Mouse (Mus musculus) embryonic facial prominence, embryonic 12.5 days (tissue): ENCODE data around the gene Sbsn. TPM values are rescaled to one million over a fixed set of nuclear protein-coding genes. Genes with fewer than 3 reads are reported as not detected.
"Not testable (repeated sequence)": the region's sequence is repeated elsewhere in the genome, so short reads cannot be mapped to it uniquely, and the experiment has no call there.

ENCODE experiments used
- ATAC-seq: fragments of 200-750 bp; cut with Nextera tagmentation; 2 replicates; pipeline ENCODE4 v1.8.0; 2017; ENCODE audit not compliant: insufficient number of reproducible peaks, insufficient read depth, low FRiP score, low TSS enrichment
- H3K27ac ChIP-seq: fragments of 300-500 bp; sonication (generic); 2 replicates; pipeline ENCODE4 v1.5.1; 2016; ENCODE audit warnings: mild to moderate bottlenecking
- H3K27me3 ChIP-seq: fragments of 300-500 bp; sonication (generic); 2 replicates; pipeline ENCODE4 v1.6.1; 2016; ENCODE audit warnings: mild to moderate bottlenecking, moderate library complexity
- H3K36me3 ChIP-seq: fragments of 300-500 bp; sonication (generic); 2 replicates; pipeline ENCODE4 v1.6.1; 2016; ENCODE audit warnings: mild to moderate bottlenecking
- H3K4me1 ChIP-seq: fragments of 300-500 bp; sonication (generic); 2 replicates; pipeline ENCODE4 v1.6.1; 2016
- H3K4me2 ChIP-seq: fragments of 300-500 bp; sonication (generic); replicated peaks from 2 replicates; pipeline ENCODE4 v1.6.1; 2016; ENCODE audit warnings: mild to moderate bottlenecking, moderate library complexity
- H3K4me3 ChIP-seq: fragments of 300-500 bp; sonication (generic); 2 replicates; pipeline ENCODE4 v1.5.1; 2016; ENCODE audit warnings: mild to moderate bottlenecking
- H3K9ac ChIP-seq: fragments of 300-500 bp; sonication (generic); 2 replicates; pipeline ENCODE4 v1.6.1; 2016; ENCODE audit warnings: mild to moderate bottlenecking, moderate library complexity
- H3K9me3 ChIP-seq: fragments of 300-500 bp; sonication (generic); 2 replicates; pipeline ENCODE4 v1.6.1; 2016; ENCODE audit warnings: mild to moderate bottlenecking, moderate library complexity
- WGBS: fragments of 180-500 bp; shearing (Covaris S2); methylation state at CpG from one replicate; pipeline ENCODE4 v1.1.7; 2016; 5-methylcytosine and 5-hydroxymethylcytosine counted together
- polyA plus RNA-seq: library from polyadenylated mRNA; unstranded; fragments of >200 nt; fragmentation: Nextera tagmentation; extraction: Ambion mirVana; gene quantifications from 2 replicates; pipeline ENCODE4 v1.2.1, GENCODE M21; 2016

Gene Sbsn
- polyA plus RNA-seq, 1 experiment from 2014 or later: 1.1 TPM

DNA sequence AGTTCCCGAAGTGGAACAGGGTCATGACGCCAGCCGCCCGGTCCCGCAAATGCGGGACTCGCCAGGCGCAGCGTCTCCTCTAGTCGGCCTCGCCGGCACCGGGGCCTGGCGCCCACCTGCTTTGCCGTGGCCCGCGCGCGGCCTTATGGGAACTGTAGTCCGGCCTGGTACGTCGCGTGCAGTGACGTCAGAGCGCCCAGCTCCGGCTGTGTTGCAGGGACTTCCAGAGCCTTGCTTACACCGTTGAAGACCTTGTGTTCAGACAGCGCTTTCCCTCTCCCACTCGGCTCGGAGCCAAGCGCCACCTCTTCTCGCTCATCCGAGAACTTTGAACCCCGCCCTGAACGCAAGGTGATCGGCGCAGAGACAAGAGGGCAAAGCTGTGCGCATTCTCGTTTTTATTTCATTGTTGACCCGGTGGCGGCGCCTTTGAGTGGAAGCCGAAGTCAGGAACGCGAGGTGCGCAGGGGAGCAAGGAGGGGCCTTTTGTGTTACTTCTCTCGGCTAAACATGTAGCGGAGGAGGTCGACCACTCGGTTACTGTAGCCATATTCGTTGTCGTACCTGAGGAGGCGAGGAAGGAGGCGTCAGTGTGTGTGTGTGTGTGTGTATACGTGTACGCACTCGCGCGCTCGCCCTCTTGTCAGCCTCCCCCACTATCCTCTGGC lies 21.7 kb upstream of the Sbsn start, which contains the start of gene Tmem147:
Tmem147 (minus strand) TSS at position 145 of the 668 bp plus-strand sequence.
- Histone ChIP-seq H3K27me3 (no peaks in the 10 kb centered on the region), H3K4me3 (peak within 1 kb of the TSS; percentile 72), H3K9ac (peak within 1 kb of the TSS; percentile 73), H3K27ac (peak within 1 kb of the TSS; percentile 79), H3K36me3 (peaks cover 34% of the 10 kb centered on the region), H3K4me2 (peak within 1 kb of the TSS; percentile 76), H3K4me1 (peaks cover 14% of the 10 kb centered on the region), H3K9me3 (no peaks in the 10 kb centered on the region)
- ATAC-seq: peak; percentile 96
- under 1% methylated on average over 60 of the region's 60 CpGs for WGBS

DNA sequence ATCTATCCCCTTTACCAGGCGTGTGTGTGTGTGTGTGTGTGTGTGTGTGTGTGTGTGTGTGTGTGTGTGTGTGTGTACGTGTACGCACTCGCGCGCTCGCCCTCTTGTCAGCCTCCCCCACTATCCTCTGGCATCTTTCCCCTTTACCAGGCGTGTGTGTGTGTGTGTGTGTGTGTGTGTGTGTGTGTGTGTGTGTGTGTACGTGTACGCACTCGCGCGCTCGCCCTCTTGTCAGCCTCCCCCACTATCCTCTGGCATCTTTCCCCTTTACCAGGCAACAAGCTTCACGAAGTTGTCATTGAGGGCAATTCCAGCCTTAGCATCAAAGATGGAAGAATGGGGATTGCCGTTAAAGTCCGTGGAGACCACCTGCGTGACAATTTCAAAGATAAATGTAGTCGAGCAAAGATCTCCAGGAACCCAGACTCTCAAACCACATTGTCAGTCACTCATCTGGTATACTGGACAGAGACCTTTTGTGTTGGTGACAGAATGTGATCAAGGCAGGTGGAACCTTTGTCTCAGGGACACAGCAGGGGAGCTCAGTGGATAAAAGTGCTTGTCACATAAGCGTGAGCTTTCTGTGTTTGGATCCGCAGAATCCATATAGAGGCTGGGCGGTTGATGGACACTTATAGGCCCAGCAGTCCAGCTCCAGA lies 21.1 kb upstream of the Sbsn start:
- not testable (repeated sequence) for ATAC-seq, H3K27me3 ChIP-seq, H3K9me3 ChIP-seq
- H3K4me3 ChIP-seq: peak overlapping the region; percentile 72
- H3K9ac ChIP-seq: peak overlapping the region; percentile 73
- peaks cover 34% of the 10 kb centered on the region for H3K36me3 ChIP-seq
- 40% methylated on average over 9 of the region's 22 CpGs for WGBS
- H3K27ac ChIP-seq: peak overlapping the region; percentile 79
- H3K4me2 ChIP-seq: peak overlapping the region; percentile 76
- H3K4me1 ChIP-seq: peaks cover 14% of the 10 kb centered on the region

DNA sequence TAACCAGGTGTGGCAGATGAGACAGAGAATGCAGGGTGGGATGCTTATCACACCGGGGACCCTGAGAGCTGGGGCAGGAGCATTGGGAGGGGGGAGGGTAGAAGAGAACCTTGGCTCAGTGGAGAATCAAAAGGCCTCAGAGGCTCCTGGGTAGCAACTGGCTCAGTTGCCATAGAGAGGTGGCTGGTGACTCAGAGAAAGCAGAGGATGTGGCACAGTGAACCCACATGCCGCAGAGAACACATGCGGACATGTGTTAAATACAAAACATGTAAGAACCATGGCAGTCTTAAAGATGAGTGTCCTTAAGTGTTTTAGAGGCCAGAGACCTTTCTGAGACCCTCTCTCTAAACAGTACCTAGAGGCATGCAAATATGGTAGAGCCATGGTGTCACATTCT lies 15.1 kb upstream of the Sbsn start:
- Histone ChIP-seq H3K9ac (no peak overlapping the region), H3K36me3 (peaks cover 46% of the 10 kb centered on the region), H3K4me3 (no peak overlapping the region), H3K27me3 (no peaks in the 10 kb centered on the region), H3K4me2 (no peak overlapping the region), H3K9me3 (no peaks in the 10 kb centered on the region), H3K27ac (no peak overlapping the region), H3K4me1 (no peaks in the 10 kb centered on the region)
- ATAC-seq: no peak
- WGBS: 90% methylated on average over 3 of the region's 3 CpGs

DNA sequence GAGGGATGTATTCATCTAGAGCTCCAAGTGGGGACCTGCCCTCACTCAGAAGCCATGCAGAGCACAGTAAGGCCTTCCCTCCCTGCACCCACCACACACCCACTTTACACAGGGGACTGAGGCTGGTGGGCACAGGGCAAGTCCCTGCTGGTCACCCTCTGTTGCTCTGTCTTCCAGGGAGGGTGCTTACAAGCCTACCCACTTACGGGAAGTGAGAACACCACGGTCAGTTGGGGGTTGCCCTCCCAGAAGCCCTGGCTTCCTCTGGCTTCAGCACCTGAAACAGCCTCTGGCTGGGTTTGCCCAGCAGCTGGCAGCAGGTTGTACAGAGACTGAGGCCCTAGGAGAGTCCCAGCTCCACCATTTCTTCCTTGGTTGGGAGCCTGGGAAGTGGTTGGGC lies 8.7 kb upstream of the Sbsn start:
- ATAC-seq, H3K4me2 ChIP-seq, H3K27ac ChIP-seq, H3K4me1 ChIP-seq, H3K4me3 ChIP-seq, H3K9ac ChIP-seq, H3K36me3 ChIP-seq, H3K9me3 ChIP-seq, H3K27me3 ChIP-seq: not testable (repeated sequence)
- WGBS: 83% methylated on average over 2 of the region's 2 CpGs

DNA sequence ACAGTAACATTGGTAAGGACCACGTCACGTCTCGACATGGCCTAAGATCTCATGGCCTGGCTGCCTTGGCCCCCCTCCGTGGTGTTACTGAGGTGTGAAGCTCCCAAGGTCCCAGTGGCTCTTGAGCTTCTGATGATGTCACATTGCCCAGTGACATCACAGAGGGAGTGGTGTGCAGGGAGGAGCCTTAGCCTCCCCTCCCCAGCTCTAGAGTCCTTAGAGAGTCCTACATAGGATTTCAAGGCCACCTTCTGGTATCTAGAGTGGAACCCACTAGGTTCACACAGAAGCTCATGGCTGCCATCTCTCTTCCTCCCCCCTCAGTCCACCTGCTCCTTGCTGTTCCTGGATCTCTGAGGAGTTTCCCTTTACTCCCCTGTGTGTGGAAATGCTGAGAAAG lies 7.7 kb upstream of the Sbsn start, which contains the start of gene Gapdhs:
Gapdhs (minus strand) TSS at position 65 of the 400 bp plus-strand sequence.
- not testable (repeated sequence) for H3K4me3 ChIP-seq, H3K9ac ChIP-seq, ATAC-seq, H3K4me2 ChIP-seq, H3K9me3 ChIP-seq, H3K27ac ChIP-seq, H3K4me1 ChIP-seq, H3K27me3 ChIP-seq, H3K36me3 ChIP-seq
- 86% methylated on average over 2 of the region's 4 CpGs for WGBS

DNA sequence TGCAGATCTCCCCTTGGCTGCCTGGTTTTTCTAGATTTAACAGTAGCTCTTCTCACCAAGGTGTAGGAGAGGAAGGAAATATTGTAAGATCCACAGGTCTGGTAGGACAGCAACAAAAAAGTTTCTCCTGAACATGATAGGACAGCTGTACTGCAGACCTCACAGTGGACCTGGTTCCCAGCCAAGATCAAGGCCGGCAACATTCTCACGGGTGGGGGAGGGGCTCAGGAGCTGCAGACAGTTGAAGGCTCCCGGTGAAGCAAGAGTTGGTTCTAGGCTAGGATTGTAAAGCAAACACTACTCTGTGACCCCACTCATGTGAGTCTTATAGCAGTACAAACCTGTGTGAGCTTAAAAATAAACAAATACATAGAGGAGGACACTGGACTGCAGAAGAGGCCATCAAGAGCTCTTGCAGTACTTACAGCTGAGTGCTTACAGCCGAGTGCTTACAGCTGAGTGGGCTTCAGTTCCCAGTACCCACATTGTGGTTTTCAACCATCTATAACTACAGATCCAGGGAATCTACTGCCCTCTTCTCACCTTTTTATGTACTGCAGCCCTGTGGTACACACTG lies 7.2 kb upstream of the Sbsn start:
- no peaks in the 10 kb centered on the region for H3K27me3 ChIP-seq
- WGBS: 53% methylated on average over 4 of the region's 4 CpGs
- no peak overlapping the region for H3K9ac ChIP-seq
- no peak overlapping the region for H3K27ac ChIP-seq
- H3K4me1 ChIP-seq: no peaks in the 10 kb centered on the region
- no peak overlapping the region for H3K4me3 ChIP-seq
- no peaks in the 10 kb centered on the region for H3K36me3 ChIP-seq
- no peaks in the 10 kb centered on the region for H3K9me3 ChIP-seq
- H3K4me2 ChIP-seq: no peak overlapping the region
- no peak for ATAC-seq

DNA sequence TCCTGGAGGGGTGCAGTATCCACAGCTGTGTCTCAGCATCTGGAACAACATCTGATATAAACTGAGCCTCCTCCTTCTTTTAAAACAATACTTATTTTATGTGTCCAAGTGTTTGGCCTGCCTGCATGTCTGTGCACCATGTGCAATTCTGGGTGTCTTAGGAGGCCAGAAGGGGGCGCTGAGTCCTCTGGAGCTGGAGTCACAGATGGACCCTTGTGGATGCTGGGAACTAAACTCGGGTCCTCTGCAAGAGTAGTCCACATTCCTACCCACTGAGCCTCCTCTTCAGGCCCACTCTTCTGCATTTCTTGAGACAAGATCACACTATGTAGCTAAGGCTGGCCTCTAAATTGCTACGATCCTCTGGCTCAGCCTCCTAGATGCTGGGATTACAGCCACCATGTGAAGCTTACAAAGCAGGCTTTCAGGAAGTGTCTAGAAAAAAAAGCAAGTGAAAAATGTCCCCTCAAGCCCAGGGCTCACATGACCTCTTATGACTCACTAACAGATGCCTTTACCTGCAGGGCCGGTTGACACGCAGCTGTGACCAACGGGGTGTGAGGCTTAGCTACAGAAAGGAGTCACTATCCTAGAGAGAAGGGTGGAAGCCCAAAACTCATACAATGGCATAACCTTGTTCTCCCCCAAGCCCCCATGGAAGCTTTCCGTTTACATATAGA lies 3.6 kb upstream of the Sbsn start:
- Histone ChIP-seq H3K27me3 (no peaks in the 10 kb centered on the region), H3K9ac (no peak overlapping the region), H3K9me3 (no peaks in the 10 kb centered on the region), H3K4me2 (no peak overlapping the region), H3K4me3 (no peak overlapping the region), H3K4me1 (no peaks in the 10 kb centered on the region), H3K27ac (no peak overlapping the region), H3K36me3 (no peaks in the 10 kb centered on the region)
- no peak for ATAC-seq
- 83% methylated on average over 7 of the region's 7 CpGs for WGBS

DNA sequence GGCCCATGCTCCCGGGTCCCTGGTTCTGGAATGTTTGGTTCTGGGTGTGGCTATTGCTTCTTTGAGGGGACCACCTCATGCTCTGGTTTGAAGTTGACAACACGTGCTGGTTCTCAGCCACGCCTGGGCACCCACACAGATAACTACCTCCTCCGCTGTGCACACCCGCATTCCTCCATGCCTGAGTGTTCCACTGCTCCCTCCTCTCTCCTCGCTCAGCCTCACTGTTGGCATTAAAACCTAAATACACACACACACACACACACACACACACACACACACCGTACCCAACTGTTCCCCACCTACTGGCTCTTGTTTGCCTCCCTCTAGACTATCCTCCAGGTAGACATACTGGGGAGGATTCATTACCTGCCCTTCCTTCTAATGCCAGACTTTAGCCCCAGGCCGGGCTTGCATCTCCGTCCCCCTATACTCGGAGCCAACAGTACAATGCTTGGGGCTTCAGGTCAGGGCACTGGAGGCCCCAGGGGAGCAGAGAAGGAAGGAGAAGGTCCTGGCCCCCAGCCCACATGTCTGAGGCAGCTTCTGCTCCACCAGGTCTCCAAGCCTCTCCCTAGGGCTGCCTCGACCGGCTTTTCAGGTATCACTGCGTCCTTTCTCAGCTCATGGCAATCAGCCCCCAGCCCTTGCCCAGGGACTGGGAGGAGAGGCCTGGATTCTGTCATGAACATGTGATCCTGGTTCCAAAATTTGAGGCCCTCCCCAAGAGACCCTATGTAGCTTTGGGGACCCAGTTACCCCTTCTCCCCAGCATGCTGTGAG lies 1.3 kb upstream of the Sbsn start:
- Histone ChIP-seq H3K4me1 (no peaks in the 10 kb centered on the region), H3K27me3 (no peaks in the 10 kb centered on the region), H3K36me3 (peaks cover 8% of the 10 kb centered on the region), H3K4me3 (no peak overlapping the region), H3K9ac (no peak overlapping the region), H3K9me3 (peaks cover 6% of the 10 kb centered on the region), H3K4me2 (no peak overlapping the region), H3K27ac (no peak overlapping the region)
- WGBS: 80% methylated on average over 13 of the region's 13 CpGs
- ATAC-seq: no peak

DNA sequence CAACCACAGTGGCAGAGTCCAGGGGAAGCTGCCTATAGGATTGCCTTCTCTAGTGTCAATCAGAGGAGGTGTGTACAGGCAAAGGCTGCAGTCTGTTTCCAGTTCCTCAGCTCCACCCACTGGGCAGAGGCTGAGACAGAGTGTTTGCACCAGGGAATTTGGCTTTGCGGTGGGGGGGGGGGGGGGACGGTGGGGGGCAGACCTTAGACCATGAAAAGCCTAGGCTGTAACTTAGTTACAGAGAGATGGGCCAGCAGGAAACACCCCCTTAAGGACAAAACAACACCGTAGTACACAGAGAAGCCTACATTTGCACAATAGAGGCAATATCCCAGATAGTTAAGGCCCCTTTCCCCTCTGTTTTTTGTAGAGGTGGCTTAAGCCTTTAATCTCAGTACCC lies 5.7 kb downstream of the Sbsn start:
- H3K27ac ChIP-seq: no peak overlapping the region
- ATAC-seq: no peak
- 61% methylated on average over 3 of the region's 3 CpGs for WGBS

DNA sequence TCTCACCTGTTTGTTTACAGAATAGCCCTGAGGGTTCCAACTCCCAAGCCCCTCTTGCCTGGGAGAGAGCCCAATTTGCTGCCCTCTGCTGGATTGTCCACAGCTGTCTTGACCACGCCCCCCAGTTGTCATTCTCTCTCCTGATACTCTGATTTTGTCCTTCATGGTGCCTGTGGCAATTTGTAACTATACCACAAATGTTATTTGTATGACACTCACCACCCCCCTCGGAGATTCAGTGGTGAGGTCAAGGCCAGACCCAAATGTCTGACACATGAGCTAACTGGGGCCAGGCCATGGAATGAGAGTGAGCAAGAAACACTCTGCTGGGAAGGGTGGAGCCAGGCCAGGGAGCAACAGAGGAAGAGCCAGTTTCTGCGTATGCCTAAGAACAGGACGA lies 7.6 kb downstream of the Sbsn start:
- no peak overlapping the region for H3K4me2 ChIP-seq
- H3K9me3 ChIP-seq: peaks cover 12% of the 10 kb centered on the region
- no peak overlapping the region for H3K4me3 ChIP-seq
- H3K4me1 ChIP-seq: no peaks in the 10 kb centered on the region
- 18% methylated on average over 4 of the region's 4 CpGs for WGBS
- H3K27ac ChIP-seq: no peak overlapping the region
- no peak for ATAC-seq
- no peaks in the 10 kb centered on the region for H3K27me3 ChIP-seq
- peaks cover 24% of the 10 kb centered on the region for H3K36me3 ChIP-seq
- H3K9ac ChIP-seq: no peak overlapping the region

More for the DNA sequence above, 5.7 kb downstream of the Sbsn start:
- no peaks in the 10 kb centered on the region for H3K27me3 ChIP-seq
- H3K9me3 ChIP-seq: peaks cover 12% of the 10 kb centered on the region
- H3K4me1 ChIP-seq: no peaks in the 10 kb centered on the region
- H3K36me3 ChIP-seq: peaks cover 24% of the 10 kb centered on the region
- no peak overlapping the region for H3K4me2 ChIP-seq
- no peak overlapping the region for H3K4me3 ChIP-seq
- no peak overlapping the region for H3K9ac ChIP-seq

DNA sequence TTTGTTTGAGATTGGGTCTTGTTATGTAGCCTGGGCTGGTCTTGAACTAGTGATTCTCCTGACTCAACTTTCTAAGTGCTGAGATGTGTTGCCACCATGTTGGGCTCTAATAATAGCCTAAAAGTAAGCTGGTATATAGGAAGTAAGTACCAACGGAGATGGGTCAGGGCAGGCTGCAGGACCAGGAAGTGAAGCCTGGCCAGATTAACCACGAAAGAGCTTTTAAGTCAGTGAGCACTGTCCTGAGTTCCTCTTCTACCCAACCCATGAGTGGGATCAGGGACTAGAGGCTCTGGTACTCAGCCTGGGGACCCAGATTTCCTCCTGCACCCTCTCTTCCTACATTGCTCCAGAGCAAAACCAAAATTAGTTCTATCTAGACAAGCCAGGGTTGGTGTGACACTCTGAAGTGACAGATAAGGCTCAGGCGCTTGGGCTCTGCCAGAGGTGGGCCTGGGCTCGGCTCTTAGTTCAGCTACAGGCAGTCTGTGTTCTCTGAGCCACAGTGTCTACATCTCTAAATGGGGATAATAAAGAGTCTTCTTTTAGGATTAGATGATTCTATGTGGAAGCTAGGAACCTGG lies 10.6 kb downstream of the Sbsn start:
- no peaks in the 10 kb centered on the region for H3K9me3 ChIP-seq
- 77% methylated on average over 4 of the region's 4 CpGs for WGBS
- no peak overlapping the region for H3K9ac ChIP-seq
- no peak overlapping the region for H3K27ac ChIP-seq
- ATAC-seq: no peak
- H3K4me1 ChIP-seq: no peaks in the 10 kb centered on the region
- H3K36me3 ChIP-seq: no peaks in the 10 kb centered on the region
- H3K27me3 ChIP-seq: no peaks in the 10 kb centered on the region
- no peak overlapping the region for H3K4me2 ChIP-seq
- no peak overlapping the region for H3K4me3 ChIP-seq
